Mouse (Mus musculus): ENCODE results near the gene Gm1673. TPM values are rescaled to one million over a fixed set of nuclear protein-coding genes. Genes with fewer than 3 reads are reported as not detected.

Gene Gm1673
- polyA plus RNA-seq, 1 experiment from 2014 or later = 526 TPM

Other genes starting within 250 kb of the Gm1673 start
- 58.3 and 59.4 TPM in 2 replicates for gene Letm1, start 200.6 kb upstream of the Gm1673 start, polyA plus RNA-seq (2015; fragmentation: Nextera tagmentation; extraction: Ambion mirVana)
- gene Nsd2, start 162.7 kb upstream of the Gm1673 start, polyA plus RNA-seq (2015; fragmentation: Nextera tagmentation; extraction: Ambion mirVana) = 63.1 and 68.8 TPM in 2 replicates
- 38.5 and 42.6 TPM in 2 replicates for gene Nelfa, start 47.0 kb upstream of the Gm1673 start, polyA plus RNA-seq (2015; fragmentation: Nextera tagmentation; extraction: Ambion mirVana)
- gene Nat8l, start 12.6 kb downstream of the Gm1673 start, polyA plus RNA-seq (2015; fragmentation: Nextera tagmentation; extraction: Ambion mirVana) = 4.3 and 4.7 TPM in 2 replicates
- gene Poln, start 186.0 kb downstream of the Gm1673 start, polyA plus RNA-seq (2015; fragmentation: Nextera tagmentation; extraction: Ambion mirVana) = 0.29 and 1.0 TPM in 2 replicates
- gene Haus3, start 186.1 kb downstream of the Gm1673 start, polyA plus RNA-seq (2015; fragmentation: Nextera tagmentation; extraction: Ambion mirVana) = 15.2 and 17.9 TPM in 2 replicates
- gene Mxd4, start 204.3 kb downstream of the Gm1673 start, polyA plus RNA-seq (2015; fragmentation: Nextera tagmentation; extraction: Ambion mirVana) = 27.0 and 31.6 TPM in 2 replicates

All from neural tube, embryonic 13.5 days (tissue).